ENCODE assay signal across 11 mouse cellular contexts in genomic region chr9:54829760-54830159, GRCm38 (mm10). TPM values are rescaled to one million over a fixed set of nuclear protein-coding genes. Genes with fewer than 3 reads are reported as not detected.
A peak's percentile ranks its signal among the peaks of the same experiment; 100 is the strongest.
DNase-seq lines count a peak whose midpoint lies in the region; ATAC-seq and TF ChIP-seq lines count a peak whose summit lies in the region.
"Had no signal": no experiment of that assay in that cellular context is flagged by ENCODE, and none has a peak within 500 bp of the region (broad histone marks: within the 10 kb centered on the region; RNA-seq: fewer than 3 reads in every experiment).

No protein-coding gene starts in this region.

- no peaks in the 10 kb centered on the region for H3K27me3 ChIP-seq in intestine, postnatal 0 days (replicated peaks; ENCODE audit: control insufficient read depth, insufficient read depth, low read length)
- H3K27me3 ChIP-seq in intestine, embryonic 16.5 days (replicated peaks; ENCODE audit: control insufficient read depth, insufficient read depth, low read length) = no peaks in the 10 kb centered on the region
- H3K27me3 ChIP-seq in G1E (ENCODE audit: insufficient read depth, low read length) = peaks cover 18% of the 10 kb centered on the region
- H3K27me3 ChIP-seq in embryonic facial prominence, embryonic 14.5 days (replicated peaks; ENCODE audit: control insufficient read depth, insufficient read depth, low read length) = no peaks in the 10 kb centered on the region
- no peaks in the 10 kb centered on the region for H3K27me3 ChIP-seq in intestine, embryonic 15.5 days (replicated peaks)
- no peaks in the 10 kb centered on the region for H3K27me3 ChIP-seq in forebrain, embryonic 11.5 days (ENCODE audit: control insufficient read depth, insufficient read depth, low read length)
- H3K27me3 ChIP-seq: embryonic facial prominence, embryonic 12.5 days had no signal

- H3K9me3 ChIP-seq in intestine, postnatal 0 days (ENCODE audit: control insufficient read depth) = no peaks in the 10 kb centered on the region
- no peaks in the 10 kb centered on the region for H3K9me3 ChIP-seq in intestine, embryonic 16.5 days (ENCODE audit: control insufficient read depth, low read length)
- H3K9me3 ChIP-seq in G1E (replicated peaks) = no peaks in the 10 kb centered on the region
- H3K9me3 ChIP-seq in embryonic facial prominence, embryonic 14.5 days (ENCODE audit: control insufficient read depth, low read length) = no peaks in the 10 kb centered on the region
- no peaks in the 10 kb centered on the region for H3K9me3 ChIP-seq in intestine, embryonic 15.5 days
- no peaks in the 10 kb centered on the region for H3K9me3 ChIP-seq in forebrain, embryonic 11.5 days (ENCODE audit: control insufficient read depth, low read length)
- H3K9me3 ChIP-seq: embryonic facial prominence, embryonic 12.5 days had no signal

- 30% methylated on average over 2 of the region's 2 CpGs for WGBS in intestine, postnatal 0 days
- 32% methylated on average over 2 of the region's 2 CpGs for WGBS in intestine, embryonic 16.5 days
- WGBS in embryonic facial prominence, embryonic 14.5 days = 28% methylated on average over 2 of the region's 2 CpGs
- 35% methylated on average over 2 of the region's 2 CpGs for WGBS in intestine, embryonic 15.5 days
- WGBS in forebrain, embryonic 11.5 days = 35% methylated on average over 2 of the region's 2 CpGs

- H3K4me2 ChIP-seq in intestine, postnatal 0 days (replicated peaks; ENCODE audit: low read depth) = no peak overlapping the region
- H3K4me2 ChIP-seq in intestine, embryonic 16.5 days (ENCODE audit: low read depth, low read length) = no peak overlapping the region
- no peak overlapping the region for H3K4me2 ChIP-seq in embryonic facial prominence, embryonic 14.5 days (ENCODE audit: low read depth, low read length)
- H3K4me2 ChIP-seq in intestine, embryonic 15.5 days (replicated peaks) = no peak overlapping the region
- H3K4me2 ChIP-seq in forebrain, embryonic 11.5 days (ENCODE audit: low read depth, low read length, severe bottlenecking) = no peak overlapping the region
- H3K4me2 ChIP-seq: embryonic facial prominence, embryonic 12.5 days had no signal

- no peak overlapping the region for H3K27ac ChIP-seq in intestine, postnatal 0 days (ENCODE audit: low read depth, low read length)
- H3K27ac ChIP-seq in intestine, embryonic 16.5 days (ENCODE audit: low read length) = no peak overlapping the region
- H3K27ac ChIP-seq in embryonic facial prominence, embryonic 14.5 days (replicated peaks; ENCODE audit: low read depth, low read length) = no peak overlapping the region
- no peak overlapping the region for H3K27ac ChIP-seq in intestine, embryonic 15.5 days
- no peak overlapping the region for H3K27ac ChIP-seq in forebrain, embryonic 11.5 days (ENCODE audit: low read depth, low read length)
- H3K27ac ChIP-seq: embryonic facial prominence, embryonic 12.5 days had no signal

- no peak overlapping the region for H3K4me3 ChIP-seq in intestine, postnatal 0 days (ENCODE audit: low read depth, low read length)
- no peak overlapping the region for H3K4me3 ChIP-seq in intestine, embryonic 16.5 days (ENCODE audit: low read length)
- no peak overlapping the region for H3K4me3 ChIP-seq in G1E (ENCODE audit: low read depth, low read length)
- no peak overlapping the region for H3K4me3 ChIP-seq in embryonic facial prominence, embryonic 14.5 days (ENCODE audit: low read depth, low read length)
- H3K4me3 ChIP-seq in intestine, embryonic 15.5 days (replicated peaks) = no peak overlapping the region
- no peak overlapping the region for H3K4me3 ChIP-seq in forebrain, embryonic 11.5 days (ENCODE audit: low read depth, low read length)
- H3K4me3 ChIP-seq: embryonic facial prominence, embryonic 12.5 days had no signal

- no peaks in the 10 kb centered on the region for H3K36me3 ChIP-seq in intestine, postnatal 0 days (ENCODE audit: control insufficient read depth, insufficient read depth)
- no peaks in the 10 kb centered on the region for H3K36me3 ChIP-seq in intestine, embryonic 16.5 days (ENCODE audit: control insufficient read depth, insufficient read depth, low read length)
- H3K36me3 ChIP-seq in G1E (replicated peaks) = no peaks in the 10 kb centered on the region
- H3K36me3 ChIP-seq in embryonic facial prominence, embryonic 14.5 days (ENCODE audit: control insufficient read depth, insufficient read depth, low read length) = no peaks in the 10 kb centered on the region
- no peaks in the 10 kb centered on the region for H3K36me3 ChIP-seq in intestine, embryonic 15.5 days
- no peaks in the 10 kb centered on the region for H3K36me3 ChIP-seq in forebrain, embryonic 11.5 days (ENCODE audit: control insufficient read depth, insufficient read depth, low read length)
- H3K36me3 ChIP-seq: embryonic facial prominence, embryonic 12.5 days had no signal

- no peak for ATAC-seq in intestine, postnatal 0 days
- no peak for ATAC-seq in intestine, embryonic 16.5 days
- no peak for ATAC-seq in G1E (ENCODE audit: extremely low read depth, insufficient number of reproducible peaks, low FRiP score, poor library complexity, severe bottlenecking)
- no peak for ATAC-seq in embryonic facial prominence, embryonic 14.5 days (ENCODE audit: low read depth)
- no peak for ATAC-seq in intestine, embryonic 15.5 days
- ATAC-seq in forebrain, embryonic 11.5 days (replicated peaks; ENCODE audit: low FRiP score) = no peak

- peak; percentile 62 for TF ChIP-seq CTCF in intestine, postnatal 0 days (IDR thresholded peaks at IDR 0.05; ENCODE audit: low read depth)
- 0 out of 2 replicates have a peak, but pooled peaks have one; percentile 28 for TF ChIP-seq CTCF in G1E (IDR thresholded peaks at IDR 0.05; ENCODE audit: low read depth, low read length)

- H3K4me1 ChIP-seq in intestine, postnatal 0 days (replicated peaks; ENCODE audit: control insufficient read depth, insufficient read depth, low read length) = no peaks in the 10 kb centered on the region
- no peaks in the 10 kb centered on the region for H3K4me1 ChIP-seq in intestine, embryonic 16.5 days (ENCODE audit: control insufficient read depth, insufficient read depth, low read length)
- no peaks in the 10 kb centered on the region for H3K4me1 ChIP-seq in G1E (ENCODE audit: insufficient read depth, low read depth, low read length)
- H3K4me1 ChIP-seq in embryonic facial prominence, embryonic 14.5 days (ENCODE audit: control insufficient read depth, insufficient read depth, low read length) = no peaks in the 10 kb centered on the region
- no peaks in the 10 kb centered on the region for H3K4me1 ChIP-seq in intestine, embryonic 15.5 days (replicated peaks)
- H3K4me1 ChIP-seq in forebrain, embryonic 11.5 days (replicated peaks; ENCODE audit: control insufficient read depth, insufficient read depth, low read length) = no peaks in the 10 kb centered on the region
- H3K4me1 ChIP-seq: embryonic facial prominence, embryonic 12.5 days had no signal

- no peak overlapping the region for H3K9ac ChIP-seq in intestine, postnatal 0 days (ENCODE audit: low read depth, low read length)
- no peak overlapping the region for H3K9ac ChIP-seq in intestine, embryonic 16.5 days (ENCODE audit: low read depth, low read length)
- H3K9ac ChIP-seq in embryonic facial prominence, embryonic 14.5 days (ENCODE audit: low read depth, low read length) = no peak overlapping the region
- no peak overlapping the region for H3K9ac ChIP-seq in intestine, embryonic 15.5 days
- no peak overlapping the region for H3K9ac ChIP-seq in forebrain, embryonic 11.5 days (ENCODE audit: low read length)
- H3K9ac ChIP-seq: embryonic facial prominence, embryonic 12.5 days had no signal

- DNase-seq in A20 (ENCODE audit: low read depth, low spot score) = peak; percentile 45
- DNase-seq in G1E (ENCODE audit: low spot score) = no peak
- peak; percentile 18 for DNase-seq in embryonic facial prominence, embryonic 14.5 days (ENCODE audit: low spot score)
- DNase-seq in adrenal gland, adult 2 months = no peak
- DNase-seq in forebrain, embryonic 11.5 days (ENCODE audit: low spot score) = no peak
- DNase-seq: adrenal gland, postnatal 10 days; thymus, adult 2 months had no signal

RNA-seq across cellular contexts. Expression of gene Ireb2, which starts 33.8 kb away (rescaled TPM):
- 17.7 and 19.6 TPM in 2 replicates for polyA plus RNA-seq in intestine, postnatal 0 days (2015; fragmentation: Nextera tagmentation; extraction: Ambion mirVana)
- 21.0 and 23.1 TPM in 2 replicates for polyA plus RNA-seq in intestine, embryonic 16.5 days (2015; fragmentation: Nextera tagmentation; extraction: Ambion mirVana)
- 60.7 and 70.9 TPM in 2 replicates for total RNA-seq in G1E (2014; fragmentation: Nextera tagmentation)
- total RNA-seq in G1E (2017) = 46.0 and 47.0 TPM in 2 replicates
- polyA plus RNA-seq in G1E (2012) = 1.4 and 2.1 TPM in 2 replicates
- 35.8 and 40.2 TPM in 2 replicates for polyA plus RNA-seq in embryonic facial prominence, embryonic 14.5 days (2014; fragmentation: Nextera tagmentation; extraction: Ambion mirVana)
- 10 to 100 TPM; 40.9 to 41.5 TPM for total RNA-seq in adrenal gland, adult 2 months (2021)
- polyA plus RNA-seq in adrenal gland, adult 2 months (2012; rRNA removed) = 1.0 and 1.5 TPM in 2 replicates
- 24.1 and 27.8 TPM in 2 replicates for polyA plus RNA-seq in intestine, embryonic 15.5 days (2015; fragmentation: Nextera tagmentation; extraction: Ambion mirVana)
- polyA plus RNA-seq in forebrain, embryonic 11.5 days (2014; fragmentation: Nextera tagmentation; extraction: Ambion mirVana) = 60.1 and 72.5 TPM in 2 replicates

Comparison
In these comparisons a context has a peak if more than half of its experiments do, and no peak if none do; other contexts are left out.
1. DNase-seq: peak in A20 (single experiment) and embryonic facial prominence, embryonic 14.5 days (single experiment); none in G1E (single experiment), adrenal gland, adult 2 months (single experiment) and forebrain, embryonic 11.5 days (single experiment).